Mouse (Mus musculus) cerebellum, adult 2 months (tissue): ENCODE measurements around the gene Acsm1.

Experiments used
- CTCF ChIP-seq: fragments of 200-500 bp; IDR thresholded peaks from 2 replicates; pipeline ENCODE4 v1.5.1; 2011; ENCODE audit warnings: low read depth, mild to moderate bottlenecking, control low read depth, low read length, moderate library complexity, borderline replicate concordance; ENCODE audit not compliant: insufficient read depth
- POLR2A ChIP-seq: fragments of 200-500 bp; IDR thresholded peaks from 2 replicates; pipeline ENCODE4 v1.6.1; 2011; ENCODE audit warnings: low read length, control low read depth, borderline replicate concordance; ENCODE audit not compliant: insufficient read depth

GRCm38 (mm10) chr7:119616531-119616930, 9.7 kb downstream of the Acsm1 start:
- TF ChIP-seq POLR2A = no peak
- no peak for TF ChIP-seq CTCF
